Mouse (Mus musculus): ENCODE data around the gene Atpaf1. TPM values are rescaled to one million over a fixed set of nuclear protein-coding genes. Genes with fewer than 3 reads are reported as not detected.

The Atpaf1 gene
- polyA plus RNA-seq, 1 experiment from 2014 or later = 50.9 TPM

DNA sequence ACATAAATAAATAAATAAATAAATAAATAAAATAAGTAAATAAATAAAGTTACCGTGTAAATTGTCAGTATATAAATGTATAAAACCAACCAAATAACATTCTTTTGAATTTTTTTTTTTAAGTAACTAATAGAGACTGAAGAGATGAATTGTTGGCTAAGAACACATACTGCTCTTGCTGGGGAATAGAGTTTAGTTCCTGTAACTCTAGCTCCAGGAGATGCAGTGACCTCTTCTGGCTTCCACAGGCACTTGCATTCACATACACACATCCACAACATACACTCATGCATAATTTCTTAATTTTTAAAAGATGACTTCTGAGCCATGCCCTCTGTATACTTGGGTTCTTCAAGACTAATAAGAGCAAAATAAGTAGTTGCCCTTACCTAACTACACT lies 29.8 kb upstream of the Atpaf1 start:
- Histone ChIP-seq H3K27ac (ENCODE audit: low read depth, low read length) (no peak overlapping the region), H3K27me3 (ENCODE audit: control insufficient read depth, insufficient read depth, low read length) (no peaks in the 10 kb centered on the region), H3K9me3 (ENCODE audit: control insufficient read depth, low read length) (no peaks in the 10 kb centered on the region), H3K4me2 (no peak overlapping the region), H3K4me1 (ENCODE audit: control insufficient read depth, insufficient read depth, low read length) (no peaks in the 10 kb centered on the region), H3K36me3 (ENCODE audit: control insufficient read depth, insufficient read depth, low read length) (peaks cover 2% of the 10 kb centered on the region; the same call in 1 of the 2 replicates), H3K9ac (ENCODE audit: low read length) (no peak overlapping the region), H3K4me3 (ENCODE audit: low read depth, low read length) (no peak overlapping the region)
- DNase-seq (ENCODE audit: low spot score, missing footprints) = peak; percentile 62
- WGBS = 98% methylated on average over 1 of the region's 1 CpGs
- ATAC-seq (ENCODE audit: low FRiP score) = no peak

DNA sequence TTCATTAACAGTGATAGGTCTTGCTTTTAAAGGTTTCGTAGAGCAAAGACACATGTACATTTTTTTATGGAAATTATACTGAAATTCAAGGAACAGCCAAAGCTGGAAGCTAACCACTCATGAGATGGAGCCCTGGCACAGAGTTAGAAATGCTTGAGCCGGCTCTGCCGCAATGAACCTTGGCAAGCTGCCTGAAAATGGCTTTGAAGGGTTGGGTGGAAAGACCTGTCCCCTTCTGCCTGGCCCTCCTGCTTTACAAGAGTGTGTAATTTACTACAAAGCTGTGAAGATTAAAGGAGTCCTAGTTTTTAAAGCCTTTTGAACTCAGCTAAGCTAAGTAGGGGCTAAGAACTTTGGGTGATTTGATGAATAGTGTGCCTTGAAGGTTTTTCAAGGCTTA lies 23.4 kb upstream of the Atpaf1 start:
- H3K27ac ChIP-seq (ENCODE audit: low read depth, low read length) = no peak overlapping the region
- no peak overlapping the region for H3K9ac ChIP-seq (ENCODE audit: low read length)
- no peak overlapping the region for H3K4me3 ChIP-seq (ENCODE audit: low read depth, low read length)
- no peak for DNase-seq (ENCODE audit: low spot score, missing footprints)
- H3K27me3 ChIP-seq (ENCODE audit: control insufficient read depth, insufficient read depth, low read length) = no peaks in the 10 kb centered on the region
- H3K4me1 ChIP-seq (ENCODE audit: control insufficient read depth, insufficient read depth, low read length) = no peaks in the 10 kb centered on the region
- WGBS = 57% methylated on average over 3 of the region's 3 CpGs
- H3K4me2 ChIP-seq = no peak overlapping the region
- H3K9me3 ChIP-seq (ENCODE audit: control insufficient read depth, low read length) = no peaks in the 10 kb centered on the region
- peaks cover 12% of the 10 kb centered on the region for H3K36me3 ChIP-seq (ENCODE audit: control insufficient read depth, insufficient read depth, low read length)
- no peak for ATAC-seq (ENCODE audit: low FRiP score)

DNA sequence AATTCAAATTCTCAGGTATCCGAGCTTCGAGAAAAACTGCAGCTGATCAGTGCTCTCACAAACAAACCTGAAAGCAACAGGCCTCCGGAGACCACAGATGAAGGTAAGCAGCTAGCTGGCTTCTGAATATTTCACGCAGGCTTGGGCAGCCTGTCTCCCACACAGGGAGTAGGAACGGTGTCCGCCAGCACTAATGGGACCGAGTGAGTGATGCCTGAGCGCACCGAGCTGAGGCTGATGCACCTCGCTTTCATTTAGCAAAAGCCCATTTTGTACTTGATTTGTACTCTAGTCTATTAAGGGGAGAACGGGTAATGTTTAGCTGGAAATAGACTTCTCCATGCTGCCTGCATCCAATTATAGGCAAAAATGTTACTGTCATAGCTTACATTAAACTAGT lies 20.0 kb upstream of the Atpaf1 start:
- H3K4me3 ChIP-seq (ENCODE audit: low read depth, low read length) = no peak overlapping the region
- 94% methylated on average over 11 of the region's 11 CpGs for WGBS
- peaks cover 13% of the 10 kb centered on the region for H3K36me3 ChIP-seq (ENCODE audit: control insufficient read depth, insufficient read depth, low read length)

DNA sequence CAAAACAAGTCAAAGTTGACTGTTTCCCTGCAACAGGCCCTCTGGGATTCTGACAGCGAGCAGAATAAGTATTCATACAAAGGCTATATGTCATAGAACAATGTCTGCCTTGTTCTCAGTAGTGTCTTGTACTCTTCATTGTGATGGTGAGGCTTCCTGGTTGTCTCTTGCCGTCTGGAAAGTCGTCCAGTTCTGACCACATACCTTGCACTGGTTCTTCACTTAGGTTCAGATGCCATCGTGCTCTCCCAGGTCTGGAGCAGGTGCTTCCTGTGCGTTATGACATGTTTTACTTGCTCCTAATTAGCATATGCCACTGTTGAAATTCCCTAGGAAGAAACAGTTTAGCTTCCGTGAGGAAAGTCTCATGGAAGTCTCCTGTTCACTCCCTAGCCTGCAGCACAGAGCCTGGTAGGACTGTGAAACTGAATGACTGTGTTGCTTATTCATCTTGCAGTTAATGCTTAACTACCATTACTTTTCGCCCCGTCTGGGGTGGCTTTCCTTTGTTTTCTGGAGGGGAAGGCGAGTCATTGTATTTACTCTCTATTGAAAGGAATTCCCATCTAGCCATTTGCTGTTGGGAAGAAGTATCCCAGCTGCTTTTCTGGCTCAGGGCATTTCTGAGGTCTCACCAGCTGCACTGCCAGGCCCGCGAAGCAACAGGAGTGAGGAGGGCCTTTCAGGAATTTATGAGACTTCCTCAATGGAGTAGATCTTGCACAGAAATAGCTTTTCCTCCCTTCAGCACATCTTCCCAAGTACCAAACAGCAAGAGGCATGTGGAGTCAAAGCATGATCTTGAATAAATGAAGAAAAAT lies 16.8 kb upstream of the Atpaf1 start:
- no peaks in the 10 kb centered on the region for H3K4me1 ChIP-seq (ENCODE audit: control insufficient read depth, insufficient read depth, low read length)
- no peak for ATAC-seq (ENCODE audit: low FRiP score)
- H3K36me3 ChIP-seq (ENCODE audit: control insufficient read depth, insufficient read depth, low read length) = peaks cover 12% of the 10 kb centered on the region
- H3K9me3 ChIP-seq (ENCODE audit: control insufficient read depth, low read length) = no peaks in the 10 kb centered on the region
- no peak for DNase-seq (ENCODE audit: low spot score, missing footprints)
- H3K27ac ChIP-seq (ENCODE audit: low read depth, low read length) = no peak overlapping the region
- H3K9ac ChIP-seq (ENCODE audit: low read length) = no peak overlapping the region
- WGBS = 81% methylated on average over 11 of the region's 11 CpGs
- H3K4me2 ChIP-seq = no peak overlapping the region
- no peak overlapping the region for H3K4me3 ChIP-seq (ENCODE audit: low read depth, low read length)
- no peaks in the 10 kb centered on the region for H3K27me3 ChIP-seq (ENCODE audit: control insufficient read depth, insufficient read depth, low read length)

More for the DNA sequence above, 20.0 kb upstream of the Atpaf1 start:
- no peaks in the 10 kb centered on the region for H3K27me3 ChIP-seq (ENCODE audit: control insufficient read depth, insufficient read depth, low read length)
- H3K9ac ChIP-seq (ENCODE audit: low read length) = no peak overlapping the region
- no peaks in the 10 kb centered on the region for H3K9me3 ChIP-seq (ENCODE audit: control insufficient read depth, low read length)
- no peak overlapping the region for H3K4me2 ChIP-seq
- H3K27ac ChIP-seq (ENCODE audit: low read depth, low read length) = no peak overlapping the region
- no peak for ATAC-seq (ENCODE audit: low FRiP score)
- no peak for DNase-seq (ENCODE audit: low spot score, missing footprints)
- no peaks in the 10 kb centered on the region for H3K4me1 ChIP-seq (ENCODE audit: control insufficient read depth, insufficient read depth, low read length)

DNA sequence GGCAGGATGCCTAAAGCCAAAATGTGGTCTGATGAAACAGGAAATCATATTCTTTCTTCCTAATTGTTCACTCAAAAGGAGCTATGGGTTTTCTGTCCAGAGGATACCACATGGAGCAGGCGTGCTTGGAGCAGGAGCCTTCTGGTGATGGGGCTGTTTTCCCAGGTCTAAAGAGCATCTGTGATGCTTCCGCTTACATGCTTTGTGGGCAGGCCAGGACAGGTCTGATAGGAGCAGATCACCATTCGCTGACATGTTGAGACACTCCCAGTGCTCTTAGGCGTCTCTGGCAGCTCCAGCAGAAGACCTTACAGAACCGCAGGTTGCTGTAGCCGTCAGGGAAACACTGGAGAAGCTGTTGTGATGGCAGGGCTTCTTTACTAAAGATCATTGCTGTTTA lies 9.6 kb upstream of the Atpaf1 start:
- WGBS = 84% methylated on average over 6 of the region's 6 CpGs

DNA sequence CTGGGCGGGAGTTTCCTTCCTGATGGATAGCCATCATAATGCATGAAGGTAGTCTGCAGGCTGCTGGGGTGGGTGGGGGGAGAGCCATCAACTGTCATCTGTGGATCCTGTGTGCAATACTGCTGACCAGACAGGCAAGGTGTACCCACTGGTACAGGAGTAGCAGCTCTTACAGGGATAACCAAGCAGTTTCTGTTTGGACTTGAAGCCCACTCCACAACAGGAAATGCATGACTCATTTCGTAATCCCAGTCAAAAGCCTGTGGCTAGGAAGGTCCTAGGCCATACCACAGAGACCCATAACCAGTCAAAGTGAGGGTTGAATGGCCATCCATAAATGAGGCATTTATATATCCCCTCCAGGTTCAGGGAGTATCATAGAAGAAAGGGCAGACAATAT lies 7.0 kb upstream of the Atpaf1 start:
- Histone ChIP-seq H3K9ac (ENCODE audit: low read length) (no peak overlapping the region), H3K27me3 (ENCODE audit: control insufficient read depth, insufficient read depth, low read length) (no peaks in the 10 kb centered on the region), H3K4me1 (ENCODE audit: control insufficient read depth, insufficient read depth, low read length) (no peaks in the 10 kb centered on the region), H3K36me3 (ENCODE audit: control insufficient read depth, insufficient read depth, low read length) (peaks cover 6% of the 10 kb centered on the region), H3K4me2 (no peak overlapping the region), H3K9me3 (ENCODE audit: control insufficient read depth, low read length) (no peaks in the 10 kb centered on the region), H3K27ac (ENCODE audit: low read depth, low read length) (no peak overlapping the region), H3K4me3 (ENCODE audit: low read depth, low read length) (no peak overlapping the region)
- no peak for DNase-seq (ENCODE audit: low spot score, missing footprints)
- WGBS = 92% methylated on average over 2 of the region's 2 CpGs
- no peak for ATAC-seq (ENCODE audit: low FRiP score)

More for the DNA sequence above, 9.6 kb upstream of the Atpaf1 start:
- H3K27me3 ChIP-seq (ENCODE audit: control insufficient read depth, insufficient read depth, low read length) = no peaks in the 10 kb centered on the region
- peaks cover 10% of the 10 kb centered on the region for H3K36me3 ChIP-seq (ENCODE audit: control insufficient read depth, insufficient read depth, low read length)
- ATAC-seq (ENCODE audit: low FRiP score) (no peak), DNase-seq (ENCODE audit: low spot score, missing footprints) (no peak)
- H3K4me1 ChIP-seq (ENCODE audit: control insufficient read depth, insufficient read depth, low read length) = no peaks in the 10 kb centered on the region
- H3K9me3 ChIP-seq (ENCODE audit: control insufficient read depth, low read length) = no peaks in the 10 kb centered on the region
- H3K27ac ChIP-seq (ENCODE audit: low read depth, low read length) = no peak overlapping the region
- no peak overlapping the region for H3K4me2 ChIP-seq
- no peak overlapping the region for H3K4me3 ChIP-seq (ENCODE audit: low read depth, low read length)
- no peak overlapping the region for H3K9ac ChIP-seq (ENCODE audit: low read length)

DNA sequence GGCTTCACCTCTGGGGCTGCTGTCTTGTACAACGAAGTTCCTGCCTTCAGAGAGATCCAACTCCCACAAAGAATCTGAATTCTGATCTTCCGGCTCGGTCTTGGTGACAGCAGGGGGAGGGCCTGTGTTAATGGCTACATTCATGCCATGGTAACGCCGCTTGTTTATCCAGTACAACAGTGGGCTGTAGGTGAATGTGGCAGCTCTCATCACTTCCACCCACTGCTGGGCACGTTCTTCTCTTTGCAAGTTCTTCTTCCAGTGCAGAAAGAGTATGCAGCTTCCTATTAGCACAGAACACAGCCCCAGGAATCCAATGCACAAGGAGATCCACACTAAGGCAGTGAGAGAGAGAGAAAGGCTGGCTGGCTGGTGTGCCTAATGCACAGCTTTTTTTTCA lies 4.3 kb upstream of the Atpaf1 start:
- Histone ChIP-seq H3K4me2 (no peak overlapping the region), H3K36me3 (ENCODE audit: control insufficient read depth, insufficient read depth, low read length) (no peaks in the 10 kb centered on the region; the same call in 1 of the 2 replicates), H3K4me3 (ENCODE audit: low read depth, low read length) (no peak overlapping the region), H3K4me1 (ENCODE audit: control insufficient read depth, insufficient read depth, low read length) (peaks cover under 1% of the 10 kb centered on the region), H3K27me3 (ENCODE audit: control insufficient read depth, insufficient read depth, low read length) (no peaks in the 10 kb centered on the region), H3K9me3 (ENCODE audit: control insufficient read depth, low read length) (no peaks in the 10 kb centered on the region), H3K27ac (ENCODE audit: low read depth, low read length) (no peak overlapping the region), H3K9ac (ENCODE audit: low read length) (no peak overlapping the region)
- 53% methylated on average over 6 of the region's 6 CpGs for WGBS
- DNase-seq (ENCODE audit: low spot score, missing footprints) (no peak), ATAC-seq (ENCODE audit: low FRiP score) (no peak)

DNA sequence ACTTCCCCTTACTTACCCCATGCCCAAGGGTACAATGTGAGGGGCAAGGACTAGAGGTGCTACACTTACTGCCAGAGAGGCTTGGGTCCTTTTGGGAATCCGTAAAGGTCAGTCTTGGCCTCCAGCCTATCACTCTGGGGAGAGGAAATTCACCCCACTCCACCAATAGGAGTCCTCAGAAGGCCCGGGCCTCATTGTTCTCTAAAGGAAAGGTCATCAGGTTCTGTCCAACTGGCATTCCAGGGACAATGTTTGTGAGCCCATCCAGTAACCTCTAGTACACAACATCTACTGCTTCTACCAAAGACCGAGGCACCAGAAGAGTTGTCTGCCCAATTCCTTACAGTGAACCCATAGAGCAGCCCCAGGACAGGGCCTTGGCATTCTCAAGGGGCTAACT lies 3.7 kb upstream of the Atpaf1 start, which contains the start of gene Tex38:
Tex38 (minus strand) TSS at position 101 of the 400 bp plus-strand sequence.
- Histone ChIP-seq H3K36me3 (ENCODE audit: control insufficient read depth, insufficient read depth, low read length) (no peaks in the 10 kb centered on the region; the same call in 1 of the 2 replicates), H3K4me3 (ENCODE audit: low read depth, low read length) (no peak within 1 kb of the TSS), H3K27me3 (ENCODE audit: control insufficient read depth, insufficient read depth, low read length) (no peaks in the 10 kb centered on the region), H3K9ac (ENCODE audit: low read length) (no peak within 1 kb of the TSS), H3K27ac (ENCODE audit: low read depth, low read length) (no peak within 1 kb of the TSS), H3K4me2 (no peak within 1 kb of the TSS), H3K4me1 (ENCODE audit: control insufficient read depth, insufficient read depth, low read length) (peaks cover 5% of the 10 kb centered on the region), H3K9me3 (ENCODE audit: control insufficient read depth, low read length) (no peaks in the 10 kb centered on the region)
- DNase-seq (ENCODE audit: low spot score, missing footprints) = no peak
- 93% methylated on average over 3 of the region's 3 CpGs for WGBS
- ATAC-seq (ENCODE audit: low FRiP score) = no peak

DNA sequence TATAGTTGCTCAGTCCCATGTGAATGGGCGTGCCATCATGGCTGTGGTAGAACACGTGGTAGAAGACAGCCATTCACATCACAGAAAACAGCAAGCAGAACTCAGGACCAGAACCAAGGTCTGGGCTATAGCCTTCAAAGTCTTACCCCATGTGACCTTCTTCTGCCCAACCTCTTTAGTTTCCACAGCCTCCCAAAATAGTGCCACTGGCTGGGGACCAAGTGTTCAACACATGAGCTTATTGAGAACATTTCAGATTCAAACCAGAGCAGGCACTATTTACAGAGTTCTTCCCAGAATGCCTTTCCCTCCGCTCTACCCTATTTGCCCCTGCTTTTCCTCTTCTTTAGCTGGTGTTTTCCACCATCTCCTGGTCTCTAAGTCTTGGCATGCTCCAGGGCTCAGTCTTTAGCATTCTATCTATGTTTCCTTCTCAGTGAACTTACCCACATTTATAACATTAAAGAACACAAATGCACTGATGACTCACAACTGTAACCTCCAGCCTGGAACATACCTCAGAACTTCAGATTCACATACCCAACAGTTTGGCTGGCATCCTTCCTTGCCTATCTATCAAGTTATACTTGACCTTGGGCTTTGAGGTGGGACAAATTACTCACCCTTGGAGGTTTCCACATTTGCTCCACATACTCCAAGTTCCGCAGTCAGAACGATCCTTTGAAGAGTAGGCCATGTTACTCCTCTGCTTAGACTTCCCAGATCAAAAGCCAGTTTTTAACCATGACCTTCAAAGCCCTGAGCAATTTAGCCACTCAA lies 2.4 kb upstream of the Atpaf1 start:
- H3K4me2 ChIP-seq = no peak overlapping the region
- DNase-seq (ENCODE audit: low spot score, missing footprints) (no peak), ATAC-seq (ENCODE audit: low FRiP score) (no peak)
- no peaks in the 10 kb centered on the region for H3K27me3 ChIP-seq (ENCODE audit: control insufficient read depth, insufficient read depth, low read length)
- no peaks in the 10 kb centered on the region for H3K9me3 ChIP-seq (ENCODE audit: control insufficient read depth, low read length)
- H3K4me3 ChIP-seq (ENCODE audit: low read depth, low read length) = no peak overlapping the region
- no peak overlapping the region for H3K27ac ChIP-seq (ENCODE audit: low read depth, low read length)
- H3K4me1 ChIP-seq (ENCODE audit: control insufficient read depth, insufficient read depth, low read length) = peaks cover 5% of the 10 kb centered on the region
- no peaks in the 10 kb centered on the region; the same call in 1 of the 2 replicates for H3K36me3 ChIP-seq (ENCODE audit: control insufficient read depth, insufficient read depth, low read length)
- no peak overlapping the region for H3K9ac ChIP-seq (ENCODE audit: low read length)
- WGBS = 87% methylated on average over 5 of the region's 5 CpGs
